Mouse (Mus musculus) heart, embryonic 16.5 days (tissue): Measurements from ENCODE around the gene Alkbh4. TPM values are rescaled to one million over a fixed set of nuclear protein-coding genes. Genes with fewer than 3 reads are reported as not detected.
A peak's percentile ranks its signal among the peaks of the same experiment; 100 is the strongest.

Experiments
- ATAC-seq: fragments of 200-750 bp; cut with Nextera tagmentation; replicated peaks from 2 replicates; pipeline ENCODE4 v1.8.0; 2017; ENCODE audit warnings: moderate number of reproducible peaks; ENCODE audit not compliant: insufficient read depth, low FRiP score; ENCODE audit errors: extremely low read depth
- H3K27ac ChIP-seq: fragments of 300-500 bp; sonication (generic); 2 replicates; pipeline ENCODE4 v1.5.1; 2014; ENCODE audit warnings: mild to moderate bottlenecking, low read length, control low read depth, moderate library complexity
- H3K27me3 ChIP-seq: fragments of 300-500 bp; sonication (generic); 2 replicates; pipeline ENCODE4 v1.6.1; 2014; ENCODE audit warnings: low read length, mixed read lengths; ENCODE audit not compliant: control insufficient read depth, insufficient read depth
- H3K36me3 ChIP-seq: fragments of 300-500 bp; sonication (generic); 2 replicates; pipeline ENCODE4 v1.6.1; 2014; ENCODE audit not compliant: control insufficient read depth, insufficient read depth
- H3K4me1 ChIP-seq: fragments of 300-500 bp; sonication (generic); 2 replicates; pipeline ENCODE4 v1.6.1; 2014; ENCODE audit warnings: low read length, mixed read lengths; ENCODE audit not compliant: control insufficient read depth, insufficient read depth
- H3K4me2 ChIP-seq: fragments of 300-500 bp; sonication (generic); 2 replicates; pipeline ENCODE4 v1.6.1; 2014; ENCODE audit warnings: low read depth, mild to moderate bottlenecking, control low read depth, low read length
- H3K4me3 ChIP-seq: fragments of 300-500 bp; sonication (generic); 2 replicates; pipeline ENCODE4 v1.5.1; 2014; ENCODE audit warnings: mild to moderate bottlenecking, control low read depth, low read length
- H3K9ac ChIP-seq: fragments of 300-500 bp; sonication (generic); 2 replicates; pipeline ENCODE4 v1.6.1; 2014; ENCODE audit warnings: low read length, control low read depth
- H3K9me3 ChIP-seq: fragments of 300-500 bp; sonication (generic); replicated peaks from 2 replicates; pipeline ENCODE4 v1.6.1; 2016; ENCODE audit warnings: low read length; ENCODE audit not compliant: control insufficient read depth
- WGBS: fragments of 180-500 bp; shearing (Covaris S2); extraction: QIAGEN DNeasy Blood & Tissue Kit; methylation state at CpG from one replicate; pipeline ENCODE4 v1.1.7; 2014; 5-methylcytosine and 5-hydroxymethylcytosine counted together
- polyA plus RNA-seq: library from polyadenylated mRNA; unstranded; fragments of >200 nt; fragmentation: Nextera tagmentation; extraction: Ambion mirVana; gene quantifications from 2 replicates; pipeline ENCODE4 v1.2.1, GENCODE M21; 2015

Alkbh4 gene
- polyA plus RNA-seq, 1 experiment from 2014 or later: 12.5 TPM

DNA sequence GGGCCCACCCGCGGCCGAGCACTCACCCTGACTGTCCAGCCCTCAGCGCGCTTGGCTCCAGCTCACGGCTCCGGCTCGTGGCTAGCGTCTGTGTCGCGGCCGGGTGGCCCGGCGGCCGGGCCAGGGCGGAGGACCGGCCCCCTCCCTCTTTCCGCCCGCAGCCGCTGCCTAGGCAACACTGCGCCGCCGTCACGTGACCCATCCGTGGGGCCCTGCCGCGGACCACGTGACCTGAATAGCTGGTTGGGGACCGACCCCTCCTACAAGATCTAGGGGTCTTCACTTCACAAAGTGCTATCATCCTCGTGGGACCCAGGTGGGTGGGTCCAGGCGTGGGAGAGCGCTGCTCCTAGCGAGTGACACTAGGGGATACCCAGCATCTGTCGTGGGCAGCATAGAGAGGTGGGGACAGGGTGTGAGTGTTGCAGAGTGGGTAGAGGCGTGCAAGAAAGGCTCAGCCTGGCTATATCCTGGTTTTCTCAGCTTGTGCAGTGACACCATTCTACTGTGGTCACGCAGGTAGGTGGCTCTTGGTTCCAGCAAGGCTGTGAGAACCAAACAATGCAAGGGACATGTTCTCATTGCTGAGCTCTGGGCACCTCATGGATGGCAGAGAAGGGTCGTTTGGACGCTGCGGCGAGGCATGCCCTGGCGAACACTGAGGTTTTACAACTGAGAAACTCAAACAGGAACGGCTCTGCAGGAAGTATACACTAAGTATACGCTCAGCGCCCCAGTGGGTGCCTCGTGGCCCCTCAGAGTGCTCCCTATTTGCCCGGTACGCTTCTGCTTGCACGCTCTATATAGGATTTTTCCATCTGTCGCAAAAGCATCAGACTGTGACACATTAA is 34.8 kb downstream of the Alkbh4 start, which contains the start of gene Orai2:
Orai2 (minus strand) TSS at position 202 of the 851 bp plus-strand sequence.
- no peaks in the 10 kb centered on the region for H3K27me3 ChIP-seq
- ATAC-seq: peak; percentile 66
- H3K9me3 ChIP-seq: peaks cover 2% of the 10 kb centered on the region; the same call in 1 of the 2 replicates
- peak within 1 kb of the TSS; percentile 72 for H3K9ac ChIP-seq
- H3K36me3 ChIP-seq: no peaks in the 10 kb centered on the region; the same call in 1 of the 2 replicates
- H3K27ac ChIP-seq: peak within 1 kb of the TSS; percentile 75
- H3K4me2 ChIP-seq: peak within 1 kb of the TSS; percentile 98
- peak within 1 kb of the TSS; percentile 68 for H3K4me3 ChIP-seq
- WGBS: 4% methylated on average over 49 of the region's 49 CpGs
- peaks cover 14% of the 10 kb centered on the region; the same call in 1 of the 2 replicates for H3K4me1 ChIP-seq

DNA sequence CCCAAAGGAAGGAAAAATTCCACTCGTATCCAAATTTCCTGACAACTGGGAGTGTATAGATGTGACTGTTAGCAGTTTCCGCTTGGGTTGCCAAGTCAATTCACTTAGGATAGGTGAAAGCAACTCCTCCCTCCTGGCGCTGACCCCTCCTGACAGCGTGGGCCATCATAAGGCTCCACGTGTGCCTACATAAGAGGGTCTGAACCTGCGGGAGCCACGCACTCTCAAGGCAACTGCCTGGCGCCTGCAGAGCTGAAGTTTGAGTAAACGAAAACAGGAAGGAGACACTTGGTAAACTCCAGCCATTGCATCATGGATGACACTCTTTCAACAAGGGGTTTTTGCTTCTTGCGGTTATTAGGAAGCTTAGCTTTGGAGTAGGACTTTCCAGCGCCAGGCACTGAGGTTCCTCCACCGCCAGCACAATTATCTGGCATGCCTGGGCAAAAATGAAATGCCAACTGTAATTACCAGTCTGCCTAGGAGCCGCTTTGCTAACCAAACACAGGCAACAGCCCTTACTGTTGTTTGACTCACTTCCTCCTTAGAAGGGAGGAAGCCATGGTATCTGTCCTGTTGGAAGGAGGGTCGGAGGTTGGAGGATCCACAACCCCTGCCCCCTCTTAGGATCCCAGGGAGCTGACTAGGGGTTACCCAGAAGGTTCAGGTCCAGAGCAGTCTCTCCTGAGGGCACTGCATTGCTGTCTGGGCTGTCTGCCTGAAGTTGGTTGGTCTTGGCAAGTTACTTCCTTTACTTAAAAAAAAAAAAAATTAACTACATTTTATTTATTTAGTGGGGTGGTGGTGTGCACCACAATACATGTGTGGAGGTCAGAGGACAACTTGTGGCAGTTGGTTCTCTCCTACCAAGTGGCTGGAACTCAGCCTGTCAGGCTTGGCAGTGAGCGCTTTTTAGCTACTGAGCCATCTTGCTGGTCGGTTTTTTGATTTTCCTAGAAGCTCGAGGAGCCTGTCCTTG is 35.7 kb downstream of the Alkbh4 start:
- Histone ChIP-seq H3K4me1 (peaks cover 14% of the 10 kb centered on the region; the same call in 1 of the 2 replicates), H3K36me3 (no peaks in the 10 kb centered on the region; the same call in 1 of the 2 replicates), H3K27ac (peak overlapping the region; percentile 75), H3K9ac (peak overlapping the region; percentile 72), H3K9me3 (peaks cover 2% of the 10 kb centered on the region; the same call in 1 of the 2 replicates), H3K4me2 (peak overlapping the region; percentile 98), H3K4me3 (peak overlapping the region; percentile 68), H3K27me3 (no peaks in the 10 kb centered on the region)
- 28% methylated on average over 17 of the region's 17 CpGs for WGBS
- ATAC-seq: no peak; the same call in 1 of the 2 replicates

DNA sequence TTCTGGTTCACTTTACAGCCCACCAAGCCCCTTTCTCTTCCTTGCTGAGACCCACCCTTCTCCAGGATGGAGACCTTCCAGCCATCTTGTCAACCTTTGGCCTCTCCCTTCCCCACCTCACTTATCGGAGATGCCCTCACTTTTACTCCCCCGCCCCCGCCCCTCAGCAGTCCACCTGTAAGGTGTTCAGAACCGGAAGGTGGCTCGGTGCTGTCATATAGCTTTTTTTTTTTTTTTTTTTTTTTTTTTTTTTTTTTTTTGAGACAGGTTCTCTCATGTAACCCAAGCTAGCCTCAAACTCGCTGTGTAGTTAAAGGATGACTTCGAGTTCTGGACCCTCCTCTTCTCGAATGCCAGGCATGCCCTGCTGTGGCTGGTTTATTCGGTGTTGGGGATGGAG is 37.0 kb downstream of the Alkbh4 start:
- no peak for ATAC-seq
- Histone ChIP-seq H3K27me3 (no peaks in the 10 kb centered on the region), H3K9ac (no peak overlapping the region), H3K36me3 (no peaks in the 10 kb centered on the region; the same call in 1 of the 2 replicates), H3K9me3 (peaks cover 2% of the 10 kb centered on the region; the same call in 1 of the 2 replicates), H3K4me2 (no peak overlapping the region), H3K4me3 (no peak overlapping the region), H3K4me1 (peaks cover 14% of the 10 kb centered on the region; the same call in 1 of the 2 replicates), H3K27ac (no peak overlapping the region)
- 63% methylated on average over 9 of the region's 9 CpGs for WGBS

DNA sequence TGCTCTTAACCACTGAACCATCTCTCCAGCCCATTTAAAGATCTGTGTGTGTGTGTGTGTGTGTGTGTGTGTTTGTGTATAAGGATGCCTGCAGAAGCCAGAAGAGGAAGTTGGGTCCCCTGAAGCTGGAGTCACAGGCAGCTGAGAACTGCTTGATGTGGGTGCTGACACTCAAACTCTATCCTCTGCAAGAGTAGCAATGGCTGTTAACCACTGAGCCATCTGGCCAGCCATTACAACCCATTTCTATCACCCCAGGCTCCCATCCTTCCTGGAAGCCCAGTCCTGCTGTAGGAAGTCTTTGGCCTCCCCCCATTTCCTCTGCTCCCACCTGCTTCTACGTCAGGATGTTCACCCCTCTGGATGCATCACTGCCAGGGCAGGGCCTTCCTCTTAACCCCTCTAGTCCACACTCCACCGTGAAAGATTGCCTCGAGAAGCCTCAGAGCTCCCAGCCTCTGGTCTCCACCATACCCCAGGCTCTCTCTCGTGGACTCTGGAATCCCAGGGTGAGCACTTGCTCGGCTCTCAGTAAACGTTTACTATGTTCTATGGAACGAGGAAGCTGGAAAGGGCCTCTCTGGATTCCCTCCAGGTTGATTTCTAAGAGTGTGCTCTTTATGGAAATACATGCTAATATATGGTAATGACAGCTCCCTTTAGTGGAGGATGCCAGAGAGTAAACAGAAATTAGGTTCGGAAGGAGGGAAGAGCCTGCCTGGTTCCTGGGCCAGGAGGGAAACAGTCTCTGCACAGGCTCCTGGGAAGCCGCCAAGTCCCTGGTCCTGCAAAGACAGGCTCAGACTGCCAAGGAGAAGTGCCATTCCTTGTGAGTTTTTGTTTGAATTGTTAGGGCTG is 37.9 kb downstream of the Alkbh4 start:
- no peaks in the 10 kb centered on the region for H3K27me3 ChIP-seq
- H3K9me3 ChIP-seq: 0 out of 2 replicates have a peak, but pooled peaks cover 2% of the 10 kb centered on the region
- no peak overlapping the region for H3K4me3 ChIP-seq
- peak overlapping the region; percentile 52 for H3K27ac ChIP-seq
- H3K4me1 ChIP-seq: peaks cover 14% of the 10 kb centered on the region; the same call in 1 of the 2 replicates
- no peak overlapping the region for H3K4me2 ChIP-seq
- no peak overlapping the region for H3K9ac ChIP-seq
- WGBS: 37% methylated on average over 9 of the region's 9 CpGs
- no peak for ATAC-seq
- peaks cover 5% of the 10 kb centered on the region for H3K36me3 ChIP-seq

DNA sequence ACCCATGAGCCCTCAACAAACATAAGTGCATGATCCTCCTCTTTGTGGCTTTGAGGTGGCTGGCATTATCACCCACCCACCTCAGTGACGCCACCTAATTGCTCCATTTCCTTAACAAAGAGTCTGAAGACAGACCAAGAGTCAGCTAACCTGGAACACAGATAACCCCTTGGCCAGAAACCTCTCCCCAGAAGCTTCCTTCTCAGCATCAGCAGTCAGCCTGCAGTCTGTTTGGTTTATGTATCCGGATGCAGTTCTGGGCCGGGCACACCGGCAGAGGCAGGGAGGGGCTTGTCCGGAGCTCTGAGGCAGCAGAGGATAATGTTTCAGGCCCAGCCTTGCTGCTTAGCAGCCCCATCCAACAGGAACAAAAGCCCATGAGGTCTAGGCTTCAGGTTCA is 43.6 kb downstream of the Alkbh4 start:
- Histone ChIP-seq H3K9me3 (0 out of 2 replicates have a peak, but pooled peaks cover 2% of the 10 kb centered on the region), H3K9ac (no peak overlapping the region), H3K4me1 (no peaks in the 10 kb centered on the region), H3K27me3 (no peaks in the 10 kb centered on the region), H3K4me2 (no peak overlapping the region), H3K27ac (no peak overlapping the region), H3K36me3 (peaks cover 26% of the 10 kb centered on the region), H3K4me3 (no peak overlapping the region)
- ATAC-seq: no peak
- WGBS: 78% methylated on average over 5 of the region's 5 CpGs

DNA sequence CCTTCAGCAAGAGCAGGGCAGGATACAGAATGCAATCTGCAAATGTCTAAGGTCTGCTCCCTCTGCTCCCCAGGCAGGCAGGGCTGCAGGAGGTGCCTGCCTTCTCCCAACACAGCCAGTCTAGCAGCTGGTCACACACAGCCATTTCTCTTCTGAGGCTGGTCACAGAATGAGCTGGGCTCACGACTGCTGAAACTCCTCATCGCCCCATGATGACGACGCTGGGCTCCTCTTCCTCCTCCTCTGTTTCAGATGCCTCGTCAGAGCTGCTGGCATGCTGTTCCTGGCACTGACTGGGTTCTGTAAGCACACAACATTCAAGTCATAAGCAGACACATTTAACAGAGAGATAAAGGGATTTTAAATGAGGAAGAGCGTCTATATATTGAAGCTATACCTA is 45.3 kb downstream of the Alkbh4 start:
- Histone ChIP-seq H3K27me3 (no peaks in the 10 kb centered on the region), H3K9ac (no peak overlapping the region), H3K27ac (no peak overlapping the region), H3K36me3 (peaks cover 28% of the 10 kb centered on the region), H3K4me3 (no peak overlapping the region), H3K4me2 (no peak overlapping the region), H3K9me3 (no peaks in the 10 kb centered on the region), H3K4me1 (no peaks in the 10 kb centered on the region)
- ATAC-seq: no peak
- WGBS: 86% methylated on average over 6 of the region's 6 CpGs

DNA sequence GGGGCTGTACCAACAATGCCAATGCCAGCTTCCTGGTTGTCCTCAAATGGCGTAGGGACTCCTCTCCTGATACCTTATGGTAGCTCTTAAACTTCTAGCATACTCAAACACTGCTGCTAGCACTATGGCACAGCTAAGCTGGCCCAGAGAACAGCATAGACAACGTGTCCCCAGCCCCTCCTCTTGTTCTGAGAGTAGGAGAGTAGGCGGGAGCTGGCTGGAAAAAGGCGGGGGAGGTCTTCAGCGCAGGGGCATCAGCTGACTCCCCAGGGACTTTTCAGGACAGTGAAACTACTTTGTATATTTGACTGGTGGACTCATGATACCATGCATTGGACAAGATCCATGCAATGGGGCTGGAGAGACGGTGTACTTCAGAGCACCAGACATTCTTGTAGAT is 46.1 kb downstream of the Alkbh4 start:
- WGBS: 75% methylated on average over 6 of the region's 6 CpGs
- Histone ChIP-seq H3K4me1 (no peaks in the 10 kb centered on the region), H3K9ac (no peak overlapping the region), H3K27me3 (no peaks in the 10 kb centered on the region), H3K36me3 (peaks cover 28% of the 10 kb centered on the region), H3K4me3 (no peak overlapping the region), H3K4me2 (no peak overlapping the region), H3K27ac (no peak overlapping the region), H3K9me3 (no peaks in the 10 kb centered on the region)
- ATAC-seq: no peak

DNA sequence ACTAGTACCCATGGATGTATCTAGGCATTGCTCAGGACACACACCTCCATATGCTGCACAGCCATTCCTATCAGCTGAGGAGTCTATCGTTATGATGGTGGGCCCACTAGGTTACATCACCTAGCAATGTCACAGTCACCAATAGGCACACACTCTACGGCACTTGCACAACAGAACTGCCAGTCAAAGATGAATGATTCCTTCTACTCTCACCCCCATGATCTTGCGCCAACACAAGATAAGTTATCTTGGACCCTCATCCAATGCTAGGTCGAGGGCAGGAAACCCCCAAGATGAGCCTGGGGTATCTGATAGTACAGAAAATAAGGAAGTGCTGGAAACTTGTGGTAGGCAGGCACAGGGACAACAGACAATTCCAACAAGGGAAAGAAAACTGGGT is 46.9 kb downstream of the Alkbh4 start:
- H3K4me1 ChIP-seq: no peaks in the 10 kb centered on the region
- no peaks in the 10 kb centered on the region for H3K9me3 ChIP-seq
- peaks cover 28% of the 10 kb centered on the region for H3K36me3 ChIP-seq
- H3K4me3 ChIP-seq: no peak overlapping the region
- no peak for ATAC-seq
- no peak overlapping the region for H3K27ac ChIP-seq
- H3K27me3 ChIP-seq: no peaks in the 10 kb centered on the region
- no peak overlapping the region for H3K4me2 ChIP-seq
- H3K9ac ChIP-seq: no peak overlapping the region
- 85% methylated on average over 4 of the region's 4 CpGs for WGBS
